Mouse (Mus musculus) urinary bladder, adult 18-20 months (tissue): Measurements from ENCODE around the gene Med11.

Source experiments
- DNase-seq, 2 experiments: peaks; one replicate each; pipeline ENCODE4 v3.0.0; 2022; ENCODE audit warnings: low spot score in 2 of 2, mixed read lengths in 2 of 2

The Med11 gene

GRCm38 (mm10) chr11:70502018-70502417 lies 50.3 kb downstream of the Med11 start:
- no peak for DNase-seq
